Mouse (Mus musculus) ES-CJ7 (cell line): ENCODE measurements at regions not wholly inside any gene's neighbourhood (a gene's known extent, or its start where the extent isn't known, plus 50 kb on each side); places are given as distances from the start of the nearest gene placed in this dataset.

Source experiments
- DNase-seq: peaks from one replicate; pipeline ENCODE4 v3.0.0; 2011; ENCODE audit warnings: low read depth, low spot score

DNA sequence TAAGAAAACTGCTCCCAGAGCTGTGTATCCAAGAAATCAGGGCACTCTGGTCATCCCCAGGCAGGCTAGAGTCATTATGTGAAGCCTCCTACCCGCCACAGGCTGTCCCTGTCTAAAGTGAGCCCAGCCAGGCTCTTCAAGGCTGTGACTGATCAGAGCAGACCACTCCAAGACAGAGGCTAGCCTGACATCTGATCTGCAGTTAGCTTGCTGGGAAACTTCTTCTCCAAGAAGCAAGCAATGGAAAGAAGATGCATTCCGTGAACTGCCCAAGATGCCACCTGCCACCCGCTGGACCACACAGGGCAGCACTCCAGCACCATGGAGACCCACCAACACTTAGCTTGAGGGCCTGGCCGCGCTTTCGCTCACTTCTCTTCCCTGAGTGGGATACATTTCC lies 323.2 kb downstream of the Wdr11 start:
- no peak for DNase-seq

DNA sequence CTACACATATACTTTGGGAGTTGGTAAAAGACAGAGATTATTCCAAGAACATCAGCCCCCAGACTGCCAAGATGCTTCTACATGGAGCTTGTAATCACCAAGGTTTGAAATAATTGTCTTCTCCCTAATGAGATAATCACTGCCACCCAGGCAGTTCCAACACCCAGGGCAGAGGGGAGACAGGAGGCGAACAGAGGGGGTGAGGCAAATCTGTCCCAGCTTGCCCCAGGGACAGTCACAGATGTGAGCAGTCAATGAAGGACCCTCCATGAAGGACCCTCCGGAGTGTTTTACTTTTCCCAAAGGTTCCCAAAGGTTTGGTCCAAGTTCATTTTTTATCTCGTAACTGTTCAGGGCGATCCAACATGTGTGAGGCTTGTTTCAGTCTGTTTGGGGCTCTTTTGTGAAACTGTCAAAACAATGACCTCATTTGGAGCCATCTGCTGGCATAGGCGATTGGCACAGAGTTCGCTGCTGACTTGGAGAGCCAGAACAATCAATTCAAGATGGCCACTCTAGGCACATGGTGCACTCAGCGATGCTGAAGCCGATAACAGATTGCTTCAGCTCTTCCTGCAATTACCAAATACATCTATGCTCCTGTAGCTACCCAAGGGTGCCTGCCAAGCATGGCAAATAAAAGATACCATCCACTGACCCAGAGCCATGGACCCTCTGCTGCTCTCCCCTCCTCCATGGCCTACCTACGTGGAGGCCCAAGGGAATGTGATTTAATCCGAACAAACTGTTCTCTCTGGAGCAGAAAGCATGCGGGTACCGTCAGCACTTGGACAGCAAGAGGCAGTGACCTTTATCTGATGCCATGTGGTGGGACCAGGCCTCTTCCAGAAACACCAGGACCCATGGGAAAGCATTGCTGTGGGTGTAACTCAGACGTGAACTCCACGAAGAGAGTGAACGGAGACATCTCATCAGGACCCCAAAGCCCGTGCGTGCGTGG lies 326.9 kb downstream of the Wdr11 start:
- DNase-seq: no peak

DNA sequence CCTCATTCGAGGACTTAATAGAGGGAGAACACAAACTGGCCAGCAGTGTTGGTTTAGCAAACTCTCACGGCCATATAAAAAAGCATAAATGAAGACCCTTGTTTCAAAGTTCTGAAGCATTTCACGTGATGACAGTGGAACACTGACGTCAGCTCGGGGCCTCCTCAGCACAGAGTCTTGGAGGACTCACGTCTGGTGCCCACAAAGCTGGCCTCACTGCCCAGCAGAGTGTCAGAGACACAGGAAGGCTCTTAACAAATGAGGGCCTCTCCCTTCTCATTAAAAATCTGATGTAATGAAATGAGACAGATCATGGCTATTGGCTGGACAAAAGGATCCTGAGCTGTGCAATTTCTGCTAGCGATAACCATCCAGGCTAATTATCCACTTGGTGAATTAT lies 330.6 kb downstream of the Wdr11 start:
- no peak for DNase-seq

DNA sequence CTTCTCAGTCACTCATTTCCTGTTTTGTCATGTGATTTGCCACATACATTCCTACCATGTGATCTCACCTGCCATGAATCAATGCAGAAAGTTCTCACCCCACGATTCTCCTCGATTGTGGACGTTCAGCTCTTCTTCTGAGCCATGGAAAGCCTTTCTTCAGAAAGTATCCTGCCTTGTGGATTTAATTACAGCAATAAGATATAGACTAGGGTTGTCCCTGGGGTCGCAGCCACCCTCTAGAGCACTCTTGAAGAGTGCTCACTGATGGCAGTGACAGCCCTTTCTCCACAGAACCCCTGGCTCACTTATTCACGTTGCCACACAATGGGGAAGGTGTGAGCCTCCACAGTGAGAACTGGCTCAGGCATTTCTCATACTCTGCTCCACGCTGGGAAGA lies 345.1 kb downstream of the Wdr11 start:
- DNase-seq: no peak

DNA sequence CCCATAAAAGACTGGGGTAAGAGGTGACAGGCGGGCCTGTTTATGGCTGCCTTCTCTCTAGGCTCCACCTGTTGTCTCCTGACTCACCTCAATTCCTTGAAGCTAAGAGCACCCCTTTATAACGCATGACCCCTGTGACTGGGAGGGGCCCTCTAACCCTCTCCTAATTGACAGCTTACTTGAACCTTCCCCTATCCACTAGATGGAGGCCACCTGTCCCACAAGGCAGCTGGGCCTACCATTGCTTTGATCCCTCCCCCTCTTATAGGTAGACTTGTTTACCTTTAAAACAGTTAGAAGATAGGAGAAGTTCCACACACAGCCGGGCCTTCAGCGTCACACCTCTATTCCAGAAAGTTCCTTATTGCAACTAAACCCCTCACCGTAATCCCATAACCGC lies 346.1 kb downstream of the Wdr11 start:
- DNase-seq: no peak

DNA sequence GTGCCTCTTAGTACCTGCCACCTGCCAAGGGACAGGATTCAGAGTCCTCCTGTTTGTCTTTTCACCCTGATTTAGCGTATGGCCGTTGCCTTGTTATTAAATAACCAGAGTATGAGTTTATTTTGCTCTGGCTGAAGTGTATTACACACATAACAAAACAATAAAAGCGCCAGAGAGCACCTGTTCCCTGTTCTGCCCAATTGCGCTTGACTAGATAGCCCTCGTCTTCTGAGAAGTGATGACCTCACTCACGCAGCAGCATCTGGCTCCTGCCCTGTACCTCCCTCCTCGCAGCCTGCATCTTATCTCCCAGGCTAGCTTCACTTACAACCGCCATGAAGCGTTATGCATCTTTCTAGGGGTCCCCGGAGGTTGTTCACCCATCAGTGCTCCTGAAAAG lies 346.5 kb downstream of the Wdr11 start:
- no peak for DNase-seq

DNA sequence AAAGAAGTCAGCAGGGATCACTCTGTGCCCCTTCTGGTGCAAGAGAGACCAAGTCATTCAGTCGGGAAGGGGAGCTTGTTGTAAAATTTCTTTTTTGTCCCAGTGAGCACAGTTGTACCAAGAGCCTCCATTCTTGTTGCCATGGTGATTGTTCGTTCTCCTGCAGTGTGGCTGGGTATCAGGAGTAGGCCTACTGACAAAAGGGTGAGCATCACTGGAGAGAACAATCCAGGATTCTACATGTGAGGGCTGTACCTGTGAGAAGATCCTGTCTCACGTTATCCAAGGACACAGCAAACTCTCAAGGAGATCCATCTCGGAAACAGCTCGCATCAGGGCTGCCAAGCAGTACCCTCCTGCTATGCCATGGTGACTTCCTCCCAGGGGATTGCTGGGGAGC lies 347.6 kb downstream of the Wdr11 start:
- no peak for DNase-seq

DNA sequence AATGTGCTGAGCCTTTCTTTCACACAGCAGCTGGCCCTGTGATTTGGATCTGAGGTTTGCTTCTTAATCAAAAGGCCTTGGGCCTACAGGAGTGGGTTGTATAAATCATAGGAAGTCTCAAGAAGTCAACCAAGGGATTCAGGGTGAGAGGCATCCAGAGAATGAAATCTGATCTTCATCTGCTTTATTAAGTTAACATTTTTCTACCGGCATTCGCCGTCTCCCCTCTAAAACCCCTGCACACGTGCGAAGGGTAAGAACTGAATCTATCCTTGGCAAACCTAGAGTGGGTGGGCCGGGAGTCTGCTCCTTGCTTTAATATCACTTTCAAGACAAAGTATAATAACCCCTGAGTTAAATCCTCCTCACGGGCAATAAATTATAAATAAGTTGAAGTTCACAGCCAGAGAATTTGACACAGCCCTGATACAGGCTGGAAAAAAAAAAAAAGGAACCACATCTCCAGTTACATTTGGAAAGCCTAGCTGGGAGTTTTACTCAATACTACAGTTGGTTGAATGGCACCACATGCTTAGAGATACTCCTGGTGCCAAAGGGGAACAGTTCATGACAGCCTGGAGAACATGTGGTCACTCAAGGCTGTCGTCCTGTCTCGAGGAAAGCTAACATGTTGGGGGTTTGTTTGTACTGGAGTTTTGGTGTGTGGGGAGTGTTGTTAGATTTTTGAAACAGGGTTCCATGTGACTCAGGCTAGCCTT lies 349.8 kb downstream of the Wdr11 start:
- DNase-seq: no peak

DNA sequence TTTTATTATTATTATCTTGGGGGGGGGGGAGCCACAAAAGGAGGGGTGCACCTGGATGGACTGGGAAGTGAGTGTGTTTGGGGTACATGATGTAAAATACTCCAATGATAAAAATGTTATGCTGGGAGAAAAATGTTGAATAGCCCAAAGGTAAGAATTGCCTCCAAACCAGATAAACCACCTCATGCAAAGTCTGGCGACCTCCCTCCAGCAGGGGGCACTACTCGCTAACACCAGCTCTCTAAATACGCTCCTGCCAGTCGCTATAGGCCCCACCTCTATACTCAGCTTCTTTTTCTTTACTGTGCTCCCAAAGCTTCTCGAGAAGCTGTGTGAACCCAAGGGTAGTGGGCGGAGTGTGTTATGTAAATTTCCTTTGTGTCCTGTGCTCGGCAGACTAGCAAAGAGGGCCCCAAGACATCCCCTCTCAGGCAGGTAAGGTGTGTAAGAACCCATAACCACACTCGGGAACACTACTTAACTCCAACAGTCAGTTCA lies 357.0 kb downstream of the Wdr11 start:
- DNase-seq: peak; percentile 84

DNA sequence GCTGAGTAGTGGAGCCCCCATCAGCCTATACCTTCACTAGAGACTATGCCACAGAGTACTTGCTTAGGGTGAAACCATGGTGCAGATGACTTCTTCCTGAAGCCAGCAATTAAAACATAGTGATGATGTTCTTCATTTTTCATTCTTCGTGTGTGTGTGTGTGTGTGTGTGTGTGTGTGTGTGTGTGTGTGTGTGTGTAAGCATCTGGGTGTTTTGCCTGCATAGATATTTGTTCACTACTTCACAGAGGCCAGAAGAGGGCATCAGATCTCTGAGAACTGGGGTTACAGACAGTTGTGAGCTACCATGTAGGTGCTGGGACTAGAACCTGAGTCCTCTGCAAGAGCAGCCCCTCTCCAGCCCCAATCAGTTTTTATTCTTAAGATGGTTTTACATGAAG lies 358.8 kb downstream of the Wdr11 start:
- no peak for DNase-seq

DNA sequence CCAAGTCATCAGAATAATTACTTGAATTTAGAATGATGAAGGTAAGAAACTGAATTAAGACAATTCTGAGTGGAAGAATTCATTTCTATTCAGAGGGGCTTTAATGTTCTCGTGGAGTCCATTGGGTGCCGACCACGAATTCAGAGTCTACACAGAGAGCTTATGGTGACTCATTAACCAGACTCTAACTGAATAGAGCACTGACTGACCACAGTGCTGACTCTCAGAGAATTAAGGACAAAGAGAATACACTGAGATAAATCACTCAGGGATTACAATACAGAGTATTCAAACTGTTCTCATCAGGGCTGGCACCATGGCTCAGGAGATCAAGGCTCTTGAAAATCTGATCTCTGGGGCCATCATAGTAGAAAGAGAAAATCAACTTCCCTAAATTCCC lies 366.7 kb downstream of the Wdr11 start:
- no peak for DNase-seq

DNA sequence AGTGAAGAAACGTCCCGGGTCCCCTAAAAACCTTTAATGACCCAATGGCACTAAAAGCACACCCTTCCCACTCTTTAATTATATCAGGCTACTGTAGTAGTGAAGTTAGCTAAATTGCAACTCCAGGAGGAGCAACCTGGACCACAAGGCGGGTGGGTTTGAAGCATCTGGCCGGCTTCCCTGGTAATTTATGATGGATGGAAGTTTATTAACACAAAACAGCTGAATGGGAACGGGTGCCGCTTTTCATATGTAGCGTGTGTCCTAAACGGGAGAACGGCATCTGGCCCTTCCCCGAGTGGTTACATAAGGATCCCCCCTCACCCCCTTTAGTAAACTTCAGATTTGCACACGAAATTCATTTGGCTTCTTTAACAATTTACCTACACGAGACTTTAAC lies 370.9 kb downstream of the Wdr11 start:
- no peak for DNase-seq

DNA sequence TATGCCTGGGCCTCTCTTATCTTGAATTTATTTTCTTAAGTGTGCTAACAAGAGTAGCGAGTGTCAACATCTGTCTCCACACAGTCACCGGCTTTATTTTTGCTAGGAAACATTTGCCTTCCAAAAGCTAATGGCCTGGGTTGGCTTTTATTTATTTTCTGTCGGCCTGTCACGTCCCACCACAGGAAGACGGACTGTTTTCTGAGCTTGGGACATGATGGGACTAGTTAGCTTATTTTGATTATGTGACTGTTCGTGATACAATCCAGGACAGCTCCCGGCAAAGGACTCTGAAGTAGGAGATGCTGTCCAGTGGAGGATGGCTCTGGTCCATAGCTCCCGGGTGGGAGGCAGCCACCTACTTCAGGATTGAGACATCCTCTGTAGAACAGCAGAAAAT lies 372.5 kb downstream of the Wdr11 start:
- DNase-seq: no peak

DNA sequence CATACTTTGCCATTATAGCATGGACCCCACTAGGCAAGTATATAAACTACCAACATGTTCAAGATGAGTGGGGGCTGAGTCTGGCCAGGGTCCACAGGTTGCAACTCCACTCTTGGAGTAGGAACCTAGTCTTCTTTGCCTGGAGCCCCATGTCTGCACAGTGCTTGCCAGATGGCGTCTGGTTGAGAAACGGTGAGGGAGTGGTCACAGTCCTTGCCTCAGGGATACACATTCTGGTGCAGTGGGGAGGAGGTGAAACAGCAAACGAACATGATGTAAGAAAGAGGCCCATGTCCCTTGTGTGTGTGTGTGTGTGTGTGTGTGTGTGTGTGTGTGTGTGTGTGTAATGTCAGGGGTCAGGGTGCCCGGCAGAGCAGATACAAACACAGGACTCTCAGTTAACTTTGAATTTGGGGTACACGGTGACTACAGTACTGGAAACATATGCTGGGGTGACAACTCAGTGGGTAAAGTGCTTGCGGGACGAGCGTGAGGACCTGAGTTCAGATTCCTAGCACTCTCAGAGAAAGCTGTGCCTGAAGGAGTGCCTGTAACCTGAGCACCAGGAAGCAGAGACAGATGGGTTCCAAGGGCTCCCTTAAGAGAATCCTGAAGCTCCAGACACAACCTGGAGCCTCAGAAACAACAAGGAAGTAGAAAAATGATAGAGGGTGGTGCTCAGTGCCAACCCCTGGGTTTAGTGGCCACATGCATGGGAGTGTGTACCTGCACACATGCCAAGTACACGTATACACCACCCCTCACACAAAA lies 373.8 kb downstream of the Wdr11 start:
- DNase-seq: no peak

DNA sequence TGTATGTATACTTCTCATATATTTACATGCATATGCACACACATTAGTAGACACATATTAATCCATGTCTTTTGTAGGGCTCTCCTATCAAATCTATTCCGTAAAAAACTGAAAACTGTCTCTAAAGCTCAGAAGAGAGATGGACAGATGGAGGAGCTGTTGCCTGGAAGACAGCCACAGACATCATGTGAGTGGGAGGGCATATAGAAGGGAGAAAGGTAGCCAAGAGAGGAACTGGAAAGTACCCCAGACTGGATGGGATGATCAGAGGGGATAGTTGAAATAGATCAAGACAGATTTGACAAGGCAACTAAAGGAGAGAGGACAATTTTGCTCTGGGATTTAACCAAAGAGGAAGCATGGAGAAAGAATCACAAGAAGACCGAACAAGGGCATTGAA lies 375.1 kb downstream of the Wdr11 start:
- no peak for DNase-seq

DNA sequence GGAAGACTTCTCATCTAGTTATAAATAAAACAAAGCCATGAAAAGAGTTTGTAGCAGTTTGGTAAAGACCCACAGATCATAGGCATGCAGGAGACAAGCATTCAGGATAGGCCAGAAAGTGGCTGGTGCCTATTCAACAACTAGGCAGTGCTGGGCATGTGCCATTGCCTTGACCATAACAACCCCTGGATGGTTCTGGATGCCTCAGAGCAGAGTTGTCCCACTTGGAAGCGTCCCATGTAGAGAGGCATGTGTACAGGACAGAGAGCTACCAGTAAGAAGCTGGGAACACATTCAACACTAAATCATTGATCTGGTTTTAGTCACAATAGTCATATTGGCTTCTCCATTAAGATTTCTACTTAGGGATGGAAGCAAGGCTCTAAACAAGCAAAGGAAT lies 378.5 kb downstream of the Wdr11 start:
- DNase-seq: no peak

DNA sequence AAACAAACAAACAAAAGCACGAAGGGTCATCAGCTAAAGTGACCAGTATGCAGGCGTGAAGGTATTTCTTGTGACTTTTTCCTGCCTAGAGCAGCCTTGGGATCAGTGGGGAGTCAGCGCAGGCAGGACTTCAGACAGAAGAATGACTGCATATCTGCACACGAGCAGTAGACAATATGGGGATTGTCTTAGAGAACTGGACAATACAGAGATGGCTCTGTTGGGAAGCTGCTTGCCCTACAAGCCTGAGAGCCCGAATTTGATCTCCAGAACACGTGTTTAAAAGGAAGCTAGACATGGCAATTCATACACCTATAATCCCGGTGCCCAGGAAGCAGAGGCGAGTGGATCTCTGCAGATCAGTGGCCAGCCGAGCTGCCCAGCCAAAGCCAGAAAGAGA lies 382.5 kb downstream of the Wdr11 start:
- no peak for DNase-seq

DNA sequence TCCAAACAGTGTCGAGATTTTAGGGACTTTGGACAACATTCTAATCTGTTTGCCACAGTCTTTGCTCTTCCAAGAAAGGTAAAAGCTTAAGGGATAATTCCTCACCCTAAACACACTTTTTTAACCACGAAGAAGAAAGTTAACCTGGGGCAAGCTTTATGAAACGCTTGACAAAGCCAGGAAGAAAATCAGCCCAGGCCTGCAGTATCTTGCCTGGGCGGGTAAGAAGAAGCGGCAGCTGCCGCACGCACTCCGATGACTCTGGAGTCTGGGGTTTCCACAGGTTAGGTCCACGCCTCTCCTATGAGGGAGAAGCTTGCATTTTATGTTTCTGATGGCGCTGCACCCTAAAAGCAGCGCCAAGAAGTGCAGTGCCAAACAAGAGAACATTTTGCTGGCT lies 383.2 kb downstream of the Wdr11 start:
- DNase-seq: no peak

DNA sequence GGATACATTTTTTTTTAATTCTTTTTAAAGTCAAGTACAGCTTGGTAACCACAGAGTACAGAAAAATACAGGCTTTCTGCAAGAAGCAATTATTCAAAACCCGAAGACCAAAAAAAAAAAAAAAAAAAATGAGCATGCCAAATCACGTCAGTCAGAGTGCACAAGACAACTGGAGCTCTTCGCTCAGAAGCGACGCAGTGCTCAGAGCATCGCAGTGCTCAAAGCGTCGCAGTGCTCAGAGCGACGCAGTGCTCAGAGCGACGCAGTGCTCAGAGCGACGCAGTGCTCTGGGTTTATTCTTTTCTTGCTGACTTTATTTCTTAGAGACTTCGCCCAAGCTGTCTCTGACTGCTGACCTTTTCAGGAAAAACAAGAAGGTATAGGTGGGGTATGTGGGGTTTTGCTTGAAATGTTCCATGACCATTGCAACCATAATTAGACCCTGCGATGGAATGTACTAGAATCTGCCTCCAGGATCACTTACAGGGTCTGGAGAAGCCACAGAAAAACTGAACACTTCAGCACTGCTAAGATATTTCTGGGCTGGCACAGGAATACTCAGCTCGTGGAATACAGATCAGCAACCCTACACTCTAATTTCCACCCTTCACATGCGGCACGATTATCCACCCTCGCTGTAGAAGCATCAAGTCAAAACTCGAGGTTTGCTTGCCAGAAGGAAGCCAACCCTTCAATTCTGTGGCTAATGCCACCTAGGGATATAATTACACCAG lies 384.3 kb downstream of the Wdr11 start:
- no peak for DNase-seq

DNA sequence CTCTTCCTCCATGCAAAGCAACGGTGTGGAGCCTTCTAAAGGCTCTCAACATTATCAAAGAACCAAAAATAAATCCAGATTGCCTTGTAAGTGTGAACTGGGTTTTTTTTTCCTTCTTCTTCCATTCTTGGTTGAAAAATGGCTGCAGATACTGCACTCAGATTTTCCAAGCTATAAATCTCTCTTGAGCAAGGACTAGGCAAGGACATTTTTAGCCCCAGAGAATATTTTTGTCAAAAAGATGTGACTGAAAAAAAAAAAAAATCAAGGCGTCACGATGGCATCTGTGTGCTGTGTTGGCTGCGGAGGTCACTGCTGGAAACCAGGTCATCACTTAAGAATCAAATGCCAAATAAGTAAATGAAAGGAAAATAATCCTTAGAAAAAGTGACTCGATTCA lies 386.9 kb downstream of the Wdr11 start:
- DNase-seq: no peak

DNA sequence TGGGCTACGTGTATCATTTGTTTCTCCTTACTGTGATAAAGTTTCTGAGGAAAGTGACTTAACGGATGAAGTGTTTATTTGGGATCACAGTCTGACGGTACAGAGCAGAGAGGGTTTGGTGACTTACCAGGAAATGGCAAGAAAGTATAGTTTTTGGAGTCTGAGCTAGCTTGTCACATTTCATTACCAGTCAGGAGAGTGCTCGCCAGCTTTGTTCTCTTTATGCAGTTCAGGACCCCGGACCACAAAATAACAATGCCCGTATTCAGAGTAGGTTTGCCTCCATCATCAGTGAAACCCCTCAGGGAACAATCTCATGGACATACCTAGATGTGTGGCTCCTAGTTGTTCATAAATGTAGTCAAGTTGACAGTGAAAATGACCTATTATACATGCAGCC lies 387.7 kb downstream of the Wdr11 start:
- DNase-seq: no peak
